8 mouse cellular contexts compared by ENCODE assay signal in genomic region chr10:97564957-97565856, GRCm38 (mm10). TPM values are rescaled to one million over a fixed set of nuclear protein-coding genes. Genes with fewer than 3 reads are reported as not detected.
DNase-seq lines count a peak whose midpoint lies in the region; ATAC-seq and TF ChIP-seq lines count a peak whose summit lies in the region.

Gene Lum, plus strand, starts transcription at chr10:97565128.

- H3K9ac ChIP-seq in kidney, embryonic 15.5 days: no peak within 1 kb of the TSS
- H3K9ac ChIP-seq in embryonic facial prominence, embryonic 14.5 days (ENCODE audit: low read depth, low read length): peak within 1 kb of the TSS; percentile 48
- no peak within 1 kb of the TSS for H3K9ac ChIP-seq in heart, embryonic 15.5 days
- H3K9ac ChIP-seq in liver, embryonic 12.5 days: no peak within 1 kb of the TSS

- no peaks in the 10 kb centered on the region for H3K36me3 ChIP-seq in kidney, embryonic 15.5 days
- no peaks in the 10 kb centered on the region for H3K36me3 ChIP-seq in kidney, adult 2 months (ENCODE audit: control insufficient read depth, insufficient read depth, low read length)
- H3K36me3 ChIP-seq in embryonic facial prominence, embryonic 14.5 days (ENCODE audit: control insufficient read depth, insufficient read depth, low read length): peaks cover 19% of the 10 kb centered on the region
- H3K36me3 ChIP-seq in heart, embryonic 15.5 days: no peaks in the 10 kb centered on the region
- H3K36me3 ChIP-seq in liver, embryonic 12.5 days: no peaks in the 10 kb centered on the region

- no peak for DNase-seq in kidney, adult 2 months
- DNase-seq in embryonic facial prominence, embryonic 14.5 days (ENCODE audit: low spot score): peak; percentile 91
- no peak for DNase-seq in right cerebral cortex, postnatal 25 days
- DNase-seq in frontal cortex, postnatal 25 days (ENCODE audit: low spot score in 2 of 2): no peak
- DNase-seq in cerebellum, adult 11 months: no peak

- peak within 1 kb of the TSS; percentile 72 for H3K27ac ChIP-seq in kidney, embryonic 15.5 days
- no peak within 1 kb of the TSS for H3K27ac ChIP-seq in kidney, adult 2 months (ENCODE audit: insufficient read depth, low read depth, low read length)
- H3K27ac ChIP-seq in embryonic facial prominence, embryonic 14.5 days (replicated peaks; ENCODE audit: low read depth, low read length): peak within 1 kb of the TSS; percentile 94
- peak within 1 kb of the TSS; percentile 62 for H3K27ac ChIP-seq in heart, embryonic 15.5 days
- H3K27ac ChIP-seq in liver, embryonic 12.5 days: no peak within 1 kb of the TSS

- WGBS in kidney, embryonic 15.5 days: 32% methylated on average over 10 of the region's 10 CpGs
- WGBS in kidney, adult 2 months: 20% methylated on average over 10 of the region's 10 CpGs
- WGBS in embryonic facial prominence, embryonic 14.5 days: 17% methylated on average over 10 of the region's 10 CpGs
- WGBS in heart, embryonic 15.5 days: 42% methylated on average over 10 of the region's 10 CpGs
- WGBS in liver, embryonic 12.5 days (ENCODE audit: insufficient replicate concordance): 58% methylated on average over 10 of the region's 10 CpGs

- H3K4me1 ChIP-seq in kidney, embryonic 15.5 days: peaks cover 10% of the 10 kb centered on the region
- no peaks in the 10 kb centered on the region for H3K4me1 ChIP-seq in kidney, adult 2 months (ENCODE audit: control insufficient read depth, insufficient read depth, low read length)
- peaks cover 17% of the 10 kb centered on the region; the same call in 1 of the 2 replicates for H3K4me1 ChIP-seq in embryonic facial prominence, embryonic 14.5 days (ENCODE audit: control insufficient read depth, insufficient read depth, low read length)
- no peaks in the 10 kb centered on the region for H3K4me1 ChIP-seq in heart, embryonic 15.5 days (replicated peaks)
- H3K4me1 ChIP-seq in liver, embryonic 12.5 days: no peaks in the 10 kb centered on the region

- H3K27me3 ChIP-seq in kidney, embryonic 15.5 days: no peaks in the 10 kb centered on the region
- no peaks in the 10 kb centered on the region for H3K27me3 ChIP-seq in kidney, adult 2 months (replicated peaks; ENCODE audit: control insufficient read depth, insufficient read depth, low read length)
- no peaks in the 10 kb centered on the region for H3K27me3 ChIP-seq in embryonic facial prominence, embryonic 14.5 days (replicated peaks; ENCODE audit: control insufficient read depth, insufficient read depth, low read length)
- no peaks in the 10 kb centered on the region for H3K27me3 ChIP-seq in heart, embryonic 15.5 days
- no peaks in the 10 kb centered on the region for H3K27me3 ChIP-seq in liver, embryonic 12.5 days (replicated peaks)

- peak within 1 kb of the TSS; percentile 14; the same call in 1 of the 2 replicates for H3K4me3 ChIP-seq in kidney, embryonic 15.5 days (replicated peaks)
- H3K4me3 ChIP-seq in kidney, adult 2 months (ENCODE audit: insufficient read depth, low read depth, low read length): no peak within 1 kb of the TSS
- H3K4me3 ChIP-seq in embryonic facial prominence, embryonic 14.5 days (ENCODE audit: low read depth, low read length): peak within 1 kb of the TSS; percentile 39
- H3K4me3 ChIP-seq in heart, embryonic 15.5 days: peak within 1 kb of the TSS; percentile 8; the same call in 1 of the 2 replicates
- H3K4me3 ChIP-seq in liver, embryonic 12.5 days: no peak within 1 kb of the TSS

- no peaks in the 10 kb centered on the region for H3K9me3 ChIP-seq in kidney, embryonic 15.5 days (replicated peaks)
- H3K9me3 ChIP-seq in embryonic facial prominence, embryonic 14.5 days (ENCODE audit: control insufficient read depth, low read length): peaks cover 4% of the 10 kb centered on the region; the same call in 1 of the 2 replicates
- H3K9me3 ChIP-seq in heart, embryonic 15.5 days (replicated peaks): no peaks in the 10 kb centered on the region
- no peaks in the 10 kb centered on the region for H3K9me3 ChIP-seq in liver, embryonic 12.5 days (replicated peaks)

- ATAC-seq in kidney, embryonic 15.5 days (replicated peaks; ENCODE audit: low FRiP score): peak; percentile 80
- ATAC-seq in embryonic facial prominence, embryonic 14.5 days (ENCODE audit: low read depth): peak; percentile 87
- ATAC-seq in heart, embryonic 15.5 days (replicated peaks; ENCODE audit: insufficient number of reproducible peaks, insufficient read depth, low FRiP score, low read depth): peak; percentile 53
- no peak for ATAC-seq in liver, embryonic 12.5 days

- peak within 1 kb of the TSS; percentile 43 for H3K4me2 ChIP-seq in kidney, embryonic 15.5 days
- peak within 1 kb of the TSS; percentile 51 for H3K4me2 ChIP-seq in embryonic facial prominence, embryonic 14.5 days (ENCODE audit: low read depth, low read length)
- peak within 1 kb of the TSS; percentile 26 for H3K4me2 ChIP-seq in heart, embryonic 15.5 days
- H3K4me2 ChIP-seq in liver, embryonic 12.5 days: no peak within 1 kb of the TSS

- no peak for TF ChIP-seq POLR2A in kidney, adult 2 months (IDR thresholded peaks at IDR 0.05; ENCODE audit: low read depth, low read length)

- no peak for TF ChIP-seq CTCF in kidney, adult 2 months (conservative IDR thresholded peaks at IDR 0.05; ENCODE audit: insufficient read depth, insufficient read length, low read depth, low read length)

RNA-seq across cellular contexts. Expression of gene Lum, which starts in this region (rescaled TPM):
- 75.9 and 101 TPM in 2 replicates for polyA plus RNA-seq in kidney, embryonic 15.5 days (2015; fragmentation: Nextera tagmentation; extraction: Ambion mirVana)
- 6.4 and 7.9 TPM in 2 replicates for polyA plus RNA-seq in kidney, adult 2 months (2012; rRNA removed)
- polyA plus RNA-seq in embryonic facial prominence, embryonic 14.5 days (2014; fragmentation: Nextera tagmentation; extraction: Ambion mirVana): 568 and 584 TPM in 2 replicates
- 125 and 126 TPM in 2 replicates for polyA plus RNA-seq in heart, embryonic 15.5 days (2015; fragmentation: Nextera tagmentation; extraction: Ambion mirVana)
- polyA plus RNA-seq in liver, embryonic 12.5 days (2016; fragmentation: Nextera tagmentation; extraction: Ambion mirVana): 46.3 and 51.1 TPM in 2 replicates

Comparison
In these comparisons a context has a peak if more than half of its experiments do, and no peak if none do; other contexts are left out.
1. H3K27ac ChIP-seq: peak in kidney, embryonic 15.5 days (single experiment), embryonic facial prominence, embryonic 14.5 days (single experiment) and heart, embryonic 15.5 days (single experiment); none in kidney, adult 2 months (single experiment) and liver, embryonic 12.5 days (single experiment).
2. H3K4me3 ChIP-seq: peak in kidney, embryonic 15.5 days (single experiment), embryonic facial prominence, embryonic 14.5 days (single experiment) and heart, embryonic 15.5 days (single experiment); none in kidney, adult 2 months (single experiment) and liver, embryonic 12.5 days (single experiment).